Mouse (Mus musculus) E14TG2a.4 (cell line): Measurements from ENCODE around the gene Coa7.

Experiments used
- CTCF ChIP-seq: conservative IDR thresholded peaks from 2 replicates; pipeline ENCODE4 v1.5.1; 2014; ENCODE audit warnings: low read length
- NANOG ChIP-seq: IDR thresholded peaks from 2 replicates; pipeline ENCODE4 v1.6.1; 2014; ENCODE audit warnings: borderline replicate concordance, low read length, mixed read lengths

GRCm38 (mm10) chr4:108300266-108300665 is 27.7 kb upstream of the Coa7 start:
- TF ChIP-seq CTCF, result no peak
- no peak for TF ChIP-seq NANOG
